Mouse (Mus musculus) midbrain, embryonic 12.5 days (tissue): ENCODE data around the gene Nfyb. TPM values are rescaled to one million over a fixed set of nuclear protein-coding genes. Genes with fewer than 3 reads are reported as not detected.

ENCODE experiments used
- ATAC-seq: fragments of 200-750 bp; cut with Nextera tagmentation; 2 replicates; pipeline ENCODE4 v1.8.0; 2017; ENCODE audit warnings: low read depth, moderate TSS enrichment, moderate library complexity; ENCODE audit not compliant: low FRiP score
- H3K27ac ChIP-seq: fragments of 300-500 bp; sonication (generic); replicated peaks from 2 replicates; pipeline ENCODE4 v1.5.1; 2016; ENCODE audit warnings: mild to moderate bottlenecking
- H3K27me3 ChIP-seq: fragments of 300-500 bp; sonication (generic); 2 replicates; pipeline ENCODE4 v1.6.1; 2016; ENCODE audit warnings: mild to moderate bottlenecking
- H3K36me3 ChIP-seq: fragments of 300-500 bp; sonication (generic); 2 replicates; pipeline ENCODE4 v1.6.1; 2016
- H3K4me1 ChIP-seq: fragments of 300-500 bp; sonication (generic); 2 replicates; pipeline ENCODE4 v1.6.1; 2016
- H3K4me2 ChIP-seq: fragments of 300-500 bp; sonication (generic); replicated peaks from 2 replicates; pipeline ENCODE4 v1.6.1; 2016; ENCODE audit warnings: mild to moderate bottlenecking, moderate library complexity
- H3K4me3 ChIP-seq: fragments of 300-500 bp; sonication (generic); 2 replicates; pipeline ENCODE4 v1.5.1; 2016; ENCODE audit warnings: mild to moderate bottlenecking
- H3K9ac ChIP-seq: fragments of 300-500 bp; sonication (generic); replicated peaks from 2 replicates; pipeline ENCODE4 v1.6.1; 2016; ENCODE audit warnings: mild to moderate bottlenecking, moderate library complexity
- H3K9me3 ChIP-seq: fragments of 300-500 bp; sonication (generic); 2 replicates; pipeline ENCODE4 v1.6.1; 2016; ENCODE audit warnings: mild to moderate bottlenecking
- WGBS: fragments of 180-500 bp; shearing (Covaris S2); methylation state at CpG from one replicate; pipeline ENCODE4 v1.1.7; 2016; 5-methylcytosine and 5-hydroxymethylcytosine counted together
- polyA plus RNA-seq: library from polyadenylated mRNA; unstranded; fragments of >200 nt; fragmentation: Nextera tagmentation; extraction: Ambion mirVana; gene quantifications from 2 replicates; pipeline ENCODE4 v1.2.1, GENCODE M21; 2016

The Nfyb gene
- polyA plus RNA-seq, 1 experiment from 2014 or later = 58.3 TPM

DNA sequence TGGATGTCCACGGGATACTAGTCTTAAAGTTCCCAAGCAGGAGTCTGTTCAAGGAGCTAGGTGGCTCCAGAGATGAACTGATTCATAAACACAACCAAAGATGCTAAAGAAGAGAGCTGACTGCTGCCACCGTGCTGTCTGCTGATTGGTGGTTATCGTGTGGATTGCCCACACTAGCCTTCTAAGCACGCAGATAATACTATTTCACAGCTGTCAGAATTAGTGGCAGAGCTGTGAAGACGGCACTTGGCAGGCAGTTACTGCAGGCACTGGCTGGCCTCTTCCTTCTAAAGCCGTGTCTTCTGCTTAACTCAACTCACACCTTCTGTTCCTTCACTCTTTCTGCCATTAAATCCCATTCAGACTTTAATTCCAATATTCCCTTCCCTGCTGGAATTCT, 5.6 kb downstream of the Nfyb start:
- no peak overlapping the region for H3K27ac ChIP-seq
- no peak overlapping the region for H3K4me2 ChIP-seq
- no peaks in the 10 kb centered on the region for H3K9me3 ChIP-seq
- no peak overlapping the region for H3K4me3 ChIP-seq
- H3K36me3 ChIP-seq = peaks cover 80% of the 10 kb centered on the region
- 70% methylated on average over 6 of the region's 6 CpGs for WGBS
- H3K27me3 ChIP-seq = no peaks in the 10 kb centered on the region
- H3K4me1 ChIP-seq = peaks cover 44% of the 10 kb centered on the region
- no peak overlapping the region for H3K9ac ChIP-seq
- ATAC-seq = no peak

DNA sequence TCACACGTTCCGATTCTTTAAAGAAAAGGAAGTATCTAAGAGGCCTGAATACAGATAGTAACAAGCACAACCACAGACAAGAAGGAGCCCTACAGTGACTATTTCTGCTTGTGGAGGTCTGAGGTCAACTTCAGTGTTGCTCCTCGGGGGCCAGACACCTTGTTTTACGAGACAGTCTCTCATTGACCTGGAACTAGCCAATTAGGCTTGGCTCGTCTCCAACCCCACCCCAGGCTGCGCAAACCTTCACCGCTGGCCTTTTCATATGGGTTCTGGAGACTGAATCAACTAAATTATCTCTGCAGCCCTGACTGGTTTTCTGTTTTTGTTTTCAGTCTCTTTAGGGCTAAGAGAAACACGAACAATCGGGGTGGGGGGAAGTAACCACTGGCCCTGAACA, 6.6 kb downstream of the Nfyb start:
- Histone ChIP-seq H3K4me3 (no peak overlapping the region), H3K4me2 (no peak overlapping the region), H3K36me3 (peaks cover 90% of the 10 kb centered on the region), H3K4me1 (peaks cover 41% of the 10 kb centered on the region), H3K9ac (no peak overlapping the region), H3K9me3 (no peaks in the 10 kb centered on the region), H3K27ac (no peak overlapping the region), H3K27me3 (no peaks in the 10 kb centered on the region)
- ATAC-seq = no peak
- 89% methylated on average over 9 of the region's 9 CpGs for WGBS

DNA sequence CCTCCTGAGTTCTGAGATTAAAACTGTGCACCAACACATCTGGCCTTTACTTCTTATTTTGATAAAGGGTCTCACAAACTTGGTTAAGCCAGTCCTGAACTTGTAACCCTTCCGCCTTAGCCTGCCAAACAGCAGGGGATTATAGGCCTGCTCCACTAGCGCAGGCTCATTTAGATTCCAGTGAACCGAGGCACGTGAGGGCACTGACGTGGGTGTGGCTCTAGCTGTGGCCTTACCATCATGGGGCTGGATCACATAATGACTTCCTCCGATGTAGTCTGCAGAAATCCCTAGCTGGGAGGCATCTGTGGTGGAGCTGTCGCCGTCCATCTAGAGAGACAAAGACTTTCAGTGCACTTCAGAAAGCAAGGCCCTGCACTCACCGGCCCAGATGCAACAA, 7.5 kb downstream of the Nfyb start:
- Histone ChIP-seq H3K4me3 (no peak overlapping the region), H3K27ac (no peak overlapping the region), H3K9me3 (no peaks in the 10 kb centered on the region), H3K27me3 (no peaks in the 10 kb centered on the region), H3K4me2 (no peak overlapping the region), H3K36me3 (peaks cover 98% of the 10 kb centered on the region), H3K4me1 (peaks cover 37% of the 10 kb centered on the region), H3K9ac (no peak overlapping the region)
- no peak for ATAC-seq
- WGBS = 94% methylated on average over 9 of the region's 9 CpGs

DNA sequence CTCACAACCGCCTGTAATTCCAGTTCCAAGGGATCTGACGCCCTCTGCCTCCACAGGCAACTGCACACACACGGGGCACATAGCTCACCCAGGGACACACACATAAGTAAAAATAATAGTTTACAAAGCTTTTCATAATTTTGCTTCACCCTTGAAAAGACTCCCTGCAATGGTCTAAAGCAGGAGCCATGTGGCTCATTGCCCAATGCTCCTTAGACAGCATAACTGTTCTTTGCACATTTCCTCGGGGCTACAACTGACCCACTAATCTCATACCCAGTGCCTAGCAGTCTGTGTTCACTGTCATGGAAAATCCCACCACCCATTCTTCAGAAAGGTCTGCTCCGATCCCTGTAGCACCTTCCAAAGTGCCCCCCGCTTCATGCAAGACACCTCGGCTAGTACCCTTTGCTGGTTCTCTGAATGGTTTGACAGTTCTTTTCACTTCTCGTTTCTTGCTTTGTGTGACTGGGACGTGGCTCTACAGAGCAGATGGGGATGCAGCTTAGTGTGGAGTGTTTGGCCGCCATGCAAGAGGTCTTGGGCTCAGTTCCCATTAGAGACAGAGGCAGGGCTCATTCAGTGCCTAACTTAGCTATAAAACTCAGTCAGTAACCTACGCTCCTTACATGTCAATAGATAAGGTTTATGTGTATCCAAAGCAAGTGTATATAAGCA, 8.6 kb downstream of the Nfyb start:
- ATAC-seq = no peak
- Histone ChIP-seq H3K4me3 (no peak overlapping the region), H3K27me3 (no peaks in the 10 kb centered on the region), H3K36me3 (peaks cover 98% of the 10 kb centered on the region), H3K9ac (no peak overlapping the region), H3K4me2 (no peak overlapping the region), H3K4me1 (peaks cover 25% of the 10 kb centered on the region), H3K9me3 (no peaks in the 10 kb centered on the region), H3K27ac (no peak overlapping the region)
- WGBS = 96% methylated on average over 11 of the region's 11 CpGs

DNA sequence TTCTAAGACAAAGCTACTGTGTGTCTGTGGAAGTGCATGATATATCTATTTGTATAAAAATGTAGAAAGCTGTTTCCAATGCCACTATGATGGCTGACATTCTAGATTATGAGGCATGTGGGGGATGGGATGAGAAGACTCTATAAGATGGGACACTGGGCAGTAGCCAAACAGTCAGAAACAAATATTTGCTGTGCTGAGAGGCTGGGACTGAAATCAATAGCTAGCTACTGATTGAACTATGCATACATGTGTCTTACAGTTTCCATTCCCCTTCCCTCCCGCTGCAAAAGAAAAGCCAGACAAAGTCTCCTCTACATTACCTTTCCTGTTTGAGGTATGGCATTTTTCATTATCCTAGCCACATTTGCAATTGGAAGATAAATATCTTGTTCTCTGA, 9.3 kb downstream of the Nfyb start:
- no peaks in the 10 kb centered on the region for H3K9me3 ChIP-seq
- H3K27ac ChIP-seq = no peak overlapping the region
- H3K27me3 ChIP-seq = no peaks in the 10 kb centered on the region
- no peak for ATAC-seq
- H3K4me1 ChIP-seq = peaks cover 18% of the 10 kb centered on the region
- no peak overlapping the region for H3K9ac ChIP-seq
- H3K4me2 ChIP-seq = no peak overlapping the region
- 95% methylated on average over 1 of the region's 1 CpGs for WGBS
- no peak overlapping the region for H3K4me3 ChIP-seq
- H3K36me3 ChIP-seq = peaks cover 94% of the 10 kb centered on the region

DNA sequence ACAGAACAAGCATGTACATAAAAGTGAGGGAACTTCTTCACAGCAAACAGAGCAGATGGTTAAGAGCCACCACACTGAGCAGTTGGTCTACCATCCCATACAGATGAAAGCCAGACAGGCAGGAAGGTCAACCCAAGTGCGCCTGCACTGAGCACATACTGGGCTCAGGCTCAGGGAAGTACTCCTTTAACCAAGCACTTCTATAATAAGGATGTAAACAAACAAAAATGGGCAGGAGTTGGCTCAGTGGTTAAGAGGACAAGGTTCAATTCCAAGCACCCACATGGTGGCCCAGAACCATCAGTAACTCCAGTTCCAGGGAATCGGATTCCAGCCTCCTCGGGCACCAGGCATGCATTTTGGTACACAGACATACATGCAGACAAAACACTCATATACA, 11.0 kb downstream of the Nfyb start:
- H3K4me2 ChIP-seq = no peak overlapping the region
- H3K36me3 ChIP-seq = peaks cover 95% of the 10 kb centered on the region
- H3K27ac ChIP-seq = no peak overlapping the region
- no peak overlapping the region for H3K9ac ChIP-seq
- no peaks in the 10 kb centered on the region for H3K9me3 ChIP-seq
- H3K4me1 ChIP-seq = peaks cover 8% of the 10 kb centered on the region; the same call in 1 of the 2 replicates
- H3K27me3 ChIP-seq = no peaks in the 10 kb centered on the region
- H3K4me3 ChIP-seq = no peak overlapping the region
- no peak for ATAC-seq
- 95% methylated on average over 3 of the region's 3 CpGs for WGBS

DNA sequence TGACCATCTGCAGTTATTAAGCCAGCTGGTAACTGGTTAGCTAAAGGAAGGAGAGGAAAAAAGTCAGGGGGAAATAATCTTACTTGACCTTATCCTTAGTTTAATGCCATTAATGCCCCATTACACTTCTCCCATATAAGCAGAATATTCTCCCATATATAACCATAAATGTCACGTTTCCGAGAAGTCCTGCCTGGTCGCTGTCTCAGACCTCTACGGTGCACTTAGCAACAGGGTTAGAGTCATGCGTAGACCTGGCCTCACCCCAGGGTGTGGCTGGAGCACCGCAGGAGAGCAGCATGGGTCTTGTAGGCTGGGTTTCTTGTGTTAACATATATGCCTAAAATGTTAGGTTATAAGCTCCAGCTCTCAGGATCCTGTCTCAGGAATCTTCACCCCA, 13.2 kb downstream of the Nfyb start:
- H3K27me3 ChIP-seq = no peaks in the 10 kb centered on the region
- no peak overlapping the region for H3K4me2 ChIP-seq
- no peak overlapping the region for H3K9ac ChIP-seq
- WGBS = 95% methylated on average over 6 of the region's 6 CpGs
- no peak for ATAC-seq
- H3K9me3 ChIP-seq = no peaks in the 10 kb centered on the region
- H3K4me3 ChIP-seq = no peak overlapping the region
- no peaks in the 10 kb centered on the region for H3K4me1 ChIP-seq
- no peak overlapping the region for H3K27ac ChIP-seq
- H3K36me3 ChIP-seq = peaks cover 96% of the 10 kb centered on the region

DNA sequence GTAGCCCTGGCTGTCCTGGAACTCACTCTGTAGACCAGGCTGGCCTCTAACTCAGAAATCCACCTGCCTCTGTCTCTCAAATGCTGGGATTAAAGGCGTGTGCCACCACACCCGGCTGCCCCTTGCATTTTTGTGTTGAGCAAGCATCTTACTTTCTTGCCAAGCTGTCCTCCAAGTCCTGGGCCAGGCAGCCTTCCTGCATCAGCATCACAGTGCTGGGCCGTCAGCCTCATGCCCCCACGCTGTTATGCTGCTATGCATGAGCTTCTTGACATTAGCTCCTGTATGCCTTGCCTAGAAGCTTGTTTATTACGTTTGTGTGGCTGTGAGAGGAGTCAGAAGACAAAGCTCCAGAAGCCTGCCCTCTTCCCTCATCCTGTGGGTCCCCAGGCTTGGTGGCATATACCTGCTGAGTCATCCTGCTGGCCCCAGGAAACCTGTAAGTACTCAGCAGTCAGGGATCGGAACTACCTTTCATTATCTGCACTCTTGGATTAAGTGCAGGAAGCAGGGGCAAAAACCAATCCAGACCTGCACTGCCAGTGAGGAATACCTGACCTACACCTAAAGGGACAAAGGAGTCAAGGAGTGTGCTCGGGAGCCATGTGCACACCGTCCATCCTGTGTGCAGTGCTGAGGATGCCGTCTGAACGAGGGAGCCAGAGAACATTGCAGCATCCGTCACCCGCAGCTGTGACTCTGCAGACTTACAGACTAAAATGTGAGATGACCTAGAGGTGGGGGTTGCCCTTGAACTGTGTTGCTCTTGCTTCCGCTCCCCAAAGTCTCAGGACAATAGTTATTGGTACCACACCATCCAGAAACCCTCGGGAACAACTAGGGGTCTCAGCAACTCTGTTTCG, 16.7 kb downstream of the Nfyb start:
- Histone ChIP-seq H3K9me3 (no peaks in the 10 kb centered on the region), H3K9ac (no peak overlapping the region), H3K27ac (no peak overlapping the region), H3K36me3 (peaks cover 68% of the 10 kb centered on the region), H3K4me3 (no peak overlapping the region), H3K4me2 (no peak overlapping the region), H3K4me1 (no peaks in the 10 kb centered on the region), H3K27me3 (no peaks in the 10 kb centered on the region)
- 90% methylated on average over 15 of the region's 15 CpGs for whole genome bisulfite sequencing
- no peak for ATAC-seq

DNA sequence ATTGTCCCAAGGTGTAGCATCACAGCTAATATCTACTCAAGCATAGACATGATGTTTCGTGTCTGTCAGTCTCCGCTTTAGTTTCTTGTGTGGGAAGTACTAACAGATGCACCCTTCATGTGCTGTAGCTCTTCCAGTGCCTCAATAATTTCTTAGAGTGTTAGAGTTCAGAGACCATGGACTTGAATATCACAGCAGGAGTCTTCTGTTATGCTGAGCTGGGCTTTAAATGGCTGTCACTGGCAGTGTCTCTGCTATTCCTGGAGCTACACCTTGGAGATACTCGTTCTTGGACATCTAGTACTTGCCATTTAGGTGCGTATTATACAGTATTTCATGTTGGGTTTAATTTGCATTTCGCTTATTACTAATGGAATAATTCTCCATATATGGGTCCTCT, 18.6 kb downstream of the Nfyb start:
- H3K4me3 ChIP-seq = no peak overlapping the region
- no peak overlapping the region for H3K9ac ChIP-seq
- no peak overlapping the region for H3K4me2 ChIP-seq
- H3K27me3 ChIP-seq = no peaks in the 10 kb centered on the region
- WGBS = 91% methylated on average over 5 of the region's 5 CpGs
- no peaks in the 10 kb centered on the region for H3K4me1 ChIP-seq
- peaks cover 49% of the 10 kb centered on the region for H3K36me3 ChIP-seq
- no peak for ATAC-seq
- H3K9me3 ChIP-seq = no peaks in the 10 kb centered on the region
- no peak overlapping the region for H3K27ac ChIP-seq

DNA sequence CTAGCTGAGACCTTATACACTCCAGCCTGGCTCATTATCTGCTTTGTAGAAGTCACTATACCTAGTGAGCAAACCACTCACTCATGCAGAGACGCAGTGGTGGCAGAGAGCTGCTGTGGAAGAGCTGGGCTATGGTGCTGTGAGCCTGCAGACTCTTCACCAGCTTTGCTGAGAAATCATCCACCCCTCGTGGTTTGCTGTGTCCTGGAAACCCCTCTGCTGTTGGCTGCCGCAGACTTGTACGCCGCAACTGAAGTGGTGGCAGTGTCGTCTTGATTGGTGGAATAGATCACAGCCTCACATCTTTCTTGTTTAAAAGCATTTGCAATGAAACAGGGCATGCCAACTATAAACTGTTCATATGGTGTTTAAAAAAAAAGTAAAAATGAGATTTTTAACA, 19.6 kb downstream of the Nfyb start:
- Histone ChIP-seq H3K4me1 (no peaks in the 10 kb centered on the region), H3K4me3 (no peak overlapping the region), H3K27ac (no peak overlapping the region), H3K36me3 (peaks cover 51% of the 10 kb centered on the region), H3K9ac (no peak overlapping the region), H3K4me2 (no peak overlapping the region), H3K27me3 (no peaks in the 10 kb centered on the region), H3K9me3 (no peaks in the 10 kb centered on the region)
- no peak for ATAC-seq
- 93% methylated on average over 6 of the region's 6 CpGs for WGBS

DNA sequence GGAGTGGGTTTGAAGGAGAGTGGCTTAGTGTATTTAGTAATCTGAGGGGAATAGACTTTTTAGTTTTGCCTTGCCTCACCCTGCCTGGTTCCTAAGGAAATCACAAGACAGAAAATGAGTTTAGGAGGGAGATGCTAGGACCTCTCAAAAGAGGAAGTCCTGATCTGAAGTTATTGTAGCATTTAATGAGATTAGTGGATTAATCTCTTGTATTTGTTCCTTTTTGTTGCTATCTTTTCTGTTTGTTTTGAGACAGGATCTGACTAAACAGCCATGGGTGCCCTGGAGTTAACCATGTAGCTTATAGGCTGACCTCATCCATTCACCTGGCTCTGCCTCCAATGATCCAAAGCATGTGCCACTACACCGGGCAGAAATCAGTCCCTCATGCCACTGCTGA, 21.4 kb downstream of the Nfyb start:
- ATAC-seq = no peak
- peaks cover 44% of the 10 kb centered on the region for H3K36me3 ChIP-seq
- H3K4me1 ChIP-seq = no peaks in the 10 kb centered on the region
- H3K9me3 ChIP-seq = no peaks in the 10 kb centered on the region
- H3K9ac ChIP-seq = no peak overlapping the region
- no peak overlapping the region for H3K4me3 ChIP-seq
- H3K27me3 ChIP-seq = no peaks in the 10 kb centered on the region
- H3K4me2 ChIP-seq = no peak overlapping the region
- WGBS = 69% methylated on average over 1 of the region's 1 CpGs
- no peak overlapping the region for H3K27ac ChIP-seq

DNA sequence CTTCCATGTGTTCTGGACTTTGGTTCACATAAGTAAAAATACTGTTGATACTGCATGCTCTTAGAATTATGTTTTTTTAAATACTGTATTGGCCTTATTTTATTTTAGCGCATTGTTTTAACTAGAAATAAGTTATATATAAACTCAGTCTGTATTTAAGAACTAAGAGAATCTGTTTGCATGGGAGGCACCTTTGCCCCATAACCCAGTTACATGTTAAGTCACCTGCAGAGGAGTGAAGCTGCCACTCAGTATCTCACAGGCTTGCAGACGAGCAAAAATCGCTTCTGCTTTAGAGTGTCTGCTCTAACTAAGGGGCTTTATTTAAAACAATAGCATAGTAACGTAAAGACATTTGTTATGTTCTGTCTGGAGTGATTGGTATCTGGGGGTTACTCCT, 22.1 kb downstream of the Nfyb start:
- no peak overlapping the region for H3K4me3 ChIP-seq
- no peak for ATAC-seq
- H3K4me1 ChIP-seq = no peaks in the 10 kb centered on the region
- no peaks in the 10 kb centered on the region for H3K9me3 ChIP-seq
- H3K27ac ChIP-seq = no peak overlapping the region
- H3K36me3 ChIP-seq = peaks cover 37% of the 10 kb centered on the region
- WGBS = 89% methylated on average over 4 of the region's 4 CpGs
- no peaks in the 10 kb centered on the region for H3K27me3 ChIP-seq
- H3K4me2 ChIP-seq = no peak overlapping the region
- H3K9ac ChIP-seq = no peak overlapping the region
